9 mouse cellular contexts compared by ENCODE assay signal in the genomic region with DNA sequence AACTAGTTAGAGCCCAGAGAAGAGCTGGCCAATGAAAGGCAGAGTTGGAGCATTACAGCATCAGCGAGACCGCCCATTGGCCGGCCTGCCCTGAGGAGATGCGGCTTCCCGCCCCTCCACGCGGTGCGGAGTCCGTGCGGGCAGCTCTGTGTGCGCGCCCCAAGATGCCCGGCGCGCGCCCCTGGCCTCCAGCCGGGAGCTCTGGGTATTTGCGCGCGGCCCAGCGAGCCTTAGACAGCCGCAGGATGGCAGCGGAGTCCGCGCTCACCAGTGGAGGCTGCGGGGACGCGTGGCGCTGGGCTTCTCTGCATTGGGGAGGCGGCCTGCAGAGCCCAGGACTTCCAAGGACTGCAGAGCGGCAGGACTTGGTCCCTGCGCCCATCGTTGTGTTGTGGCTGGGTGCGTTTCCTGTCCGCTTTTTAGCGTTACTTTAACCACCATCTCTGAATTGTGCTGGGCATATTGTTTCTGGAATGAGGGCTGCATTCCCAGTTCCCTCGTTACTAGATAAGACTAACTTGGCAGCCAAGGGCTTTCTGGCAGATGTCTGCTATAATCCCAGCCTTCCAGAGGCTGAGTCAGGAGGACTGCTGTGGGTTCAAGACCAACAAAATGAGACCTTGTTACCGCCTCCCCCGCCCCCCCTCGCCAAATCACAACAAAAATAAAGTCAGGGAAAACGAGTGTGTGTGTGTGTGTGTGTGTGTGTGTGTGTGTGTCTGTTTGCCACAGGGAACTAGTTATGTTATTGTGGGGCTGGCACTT.
DNase-seq lines count a peak whose midpoint lies in the region; ATAC-seq lines count a peak whose summit lies in the region.
"Had no signal": no experiment of that assay in that cellular context is flagged by ENCODE, and none has a peak within 500 bp of the region (broad histone marks: within the 10 kb centered on the region; RNA-seq: fewer than 3 reads in every experiment).

No protein-coding gene starts in this region.

- peak overlapping the region; percentile 43 for H3K4me3 ChIP-seq in embryonic facial prominence, embryonic 11.5 days (ENCODE audit: low read depth, low read length)
- H3K4me3 ChIP-seq in midbrain, embryonic 11.5 days (ENCODE audit: low read depth, low read length): peak overlapping the region; percentile 45
- peak overlapping the region; percentile 47 for H3K4me3 ChIP-seq in stomach, embryonic 14.5 days (ENCODE audit: low read depth, low read length)

- peak overlapping the region; percentile 75 for H3K9ac ChIP-seq in embryonic facial prominence, embryonic 11.5 days (replicated peaks; ENCODE audit: low read length)
- peak overlapping the region; percentile 79 for H3K9ac ChIP-seq in midbrain, embryonic 11.5 days (ENCODE audit: low read length)
- H3K9ac ChIP-seq in stomach, embryonic 14.5 days (replicated peaks; ENCODE audit: low read depth, low read length): peak overlapping the region; percentile 57

- intact Hi-C loops in left cerebral cortex, postnatal 36 days (cut with DNase I): loop anchor here (5.0 kb wide), 5 partner anchors 46 to 734 kb away; no protein-coding TSS in a partner anchor

- peaks cover 8% of the 10 kb centered on the region for H3K4me1 ChIP-seq in embryonic facial prominence, embryonic 11.5 days (ENCODE audit: control insufficient read depth, insufficient read depth, low read length)
- peaks cover 12% of the 10 kb centered on the region for H3K4me1 ChIP-seq in midbrain, embryonic 11.5 days (ENCODE audit: control insufficient read depth, insufficient read depth, low read length)
- H3K4me1 ChIP-seq in stomach, embryonic 14.5 days (ENCODE audit: control insufficient read depth, insufficient read depth, low read length): 0 out of 2 replicates have a peak, but pooled peaks cover 2% of the 10 kb centered on the region

- WGBS in embryonic facial prominence, embryonic 11.5 days: 3% methylated on average over 41 of the region's 41 CpGs
- 3% methylated on average over 40 of the region's 41 CpGs for WGBS in midbrain, embryonic 11.5 days
- 2% methylated on average over 41 of the region's 41 CpGs for WGBS in stomach, embryonic 14.5 days

- DNase-seq in brain, adult 2 months (ENCODE audit: low read depth, low spot score): peak; percentile 96
- DNase-seq in embryonic facial prominence, embryonic 11.5 days (ENCODE audit: low spot score): peak; percentile 89
- peak; percentile 50 to 51 for DNase-seq in heart, adult 18-20 months
- DNase-seq in kidney, adult 18-20 months: peak; percentile 59
- peak; percentile 86 to 92 for DNase-seq in left cerebral cortex, postnatal 36 days (ENCODE audit: low spot score in 2 of 2)
- DNase-seq in midbrain, embryonic 11.5 days (ENCODE audit: low spot score, missing footprints): peak; percentile 95
- DNase-seq in spleen, postnatal 10 days (ENCODE audit: low spot score in 2 of 2): no peak

- H3K9me3 ChIP-seq in embryonic facial prominence, embryonic 11.5 days (replicated peaks; ENCODE audit: control insufficient read depth, low read length): no peaks in the 10 kb centered on the region
- no peaks in the 10 kb centered on the region for H3K9me3 ChIP-seq in midbrain, embryonic 11.5 days (ENCODE audit: control insufficient read depth, low read length)
- no peaks in the 10 kb centered on the region for H3K9me3 ChIP-seq in stomach, embryonic 14.5 days (ENCODE audit: control insufficient read depth, low read depth, low read length)

- H3K27me3 ChIP-seq in embryonic facial prominence, embryonic 11.5 days (ENCODE audit: control insufficient read depth, insufficient read depth, low read length): no peaks in the 10 kb centered on the region; the same call in 1 of the 2 replicates
- no peaks in the 10 kb centered on the region; the same call in 1 of the 2 replicates for H3K27me3 ChIP-seq in midbrain, embryonic 11.5 days (ENCODE audit: control insufficient read depth, insufficient read depth, low read length)
- no peaks in the 10 kb centered on the region for H3K27me3 ChIP-seq in stomach, embryonic 14.5 days (ENCODE audit: control insufficient read depth, insufficient read depth, low read length)

- peak overlapping the region; percentile 61 for H3K4me2 ChIP-seq in embryonic facial prominence, embryonic 11.5 days (ENCODE audit: low read depth, low read length)
- peak overlapping the region; percentile 54 for H3K4me2 ChIP-seq in midbrain, embryonic 11.5 days
- peak overlapping the region; percentile 64 for H3K4me2 ChIP-seq in stomach, embryonic 14.5 days (replicated peaks; ENCODE audit: low read depth, low read length)

- ATAC-seq in embryonic facial prominence, embryonic 11.5 days (replicated peaks; ENCODE audit: insufficient number of reproducible peaks, low FRiP score, low TSS enrichment, low read depth): peak; percentile 95
- ATAC-seq in midbrain, embryonic 11.5 days (ENCODE audit: low FRiP score): peak; percentile 94
- ATAC-seq in stomach, embryonic 14.5 days (ENCODE audit: insufficient number of reproducible peaks, insufficient read depth, low FRiP score, low read depth): peak; percentile 90

- H3K36me3 ChIP-seq in embryonic facial prominence, embryonic 11.5 days (replicated peaks; ENCODE audit: control insufficient read depth, insufficient read depth, low read depth, low read length): no peaks in the 10 kb centered on the region
- no peaks in the 10 kb centered on the region for H3K36me3 ChIP-seq in midbrain, embryonic 11.5 days (ENCODE audit: control insufficient read depth, insufficient read depth, low read length)
- H3K36me3 ChIP-seq in stomach, embryonic 14.5 days (ENCODE audit: control insufficient read depth, insufficient read depth, low read length): no peaks in the 10 kb centered on the region

- H3K27ac ChIP-seq in embryonic facial prominence, embryonic 11.5 days (replicated peaks; ENCODE audit: low read depth, low read length): no peak overlapping the region
- peak overlapping the region; percentile 40; the same call in 1 of the 2 replicates for H3K27ac ChIP-seq in midbrain, embryonic 11.5 days (ENCODE audit: low read depth, low read length)
- no peak overlapping the region for H3K27ac ChIP-seq in stomach, embryonic 14.5 days (ENCODE audit: low read length)
- H3K27ac ChIP-seq: macrophage had no signal

Comparison
In these comparisons a context has a peak if more than half of its experiments do, and no peak if none do; other contexts are left out.
1. DNase-seq: peak in brain, adult 2 months (single experiment), embryonic facial prominence, embryonic 11.5 days (single experiment), heart, adult 18-20 months (2 of 2), kidney, adult 18-20 months (single experiment), left cerebral cortex, postnatal 36 days (2 of 2) and midbrain, embryonic 11.5 days (single experiment); none in spleen, postnatal 10 days (0 of 2).
2. Peak in every context shown above with its lines, with median percentiles within 50 percentile points of each other: ATAC-seq, H3K4me2 ChIP-seq, H3K4me3 ChIP-seq and H3K9ac ChIP-seq.